Mouse (Mus musculus): ENCODE measurements around the gene Rhbdd1. TPM values are rescaled to one million over a fixed set of nuclear protein-coding genes. Genes with fewer than 3 reads are reported as not detected.

The Rhbdd1 gene
- total and polyA plus RNA-seq, 3 experiments = 10.7 to 11.3 (median 11.2) TPM

DNA sequence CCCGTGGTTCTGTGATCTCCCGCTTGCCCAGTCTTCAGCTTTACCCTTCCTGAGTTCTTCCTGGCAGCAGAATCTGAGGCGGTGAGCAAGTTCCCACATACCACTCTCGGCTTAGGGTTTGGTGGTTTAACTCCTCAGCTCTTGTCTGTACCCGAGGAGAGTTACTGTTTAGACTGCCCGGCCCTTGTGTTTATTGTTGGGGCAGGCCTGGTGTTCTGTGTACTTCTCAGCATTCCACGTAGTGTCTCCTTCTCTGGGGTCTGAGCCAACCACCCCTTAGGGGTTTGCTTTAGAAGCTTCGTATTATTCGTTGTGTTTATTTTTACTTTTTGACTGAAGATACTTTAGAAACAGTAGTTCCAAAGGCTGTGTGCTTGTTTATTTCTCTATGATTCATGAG, 68.8 kb downstream of the Rhbdd1 start:
- intact Hi-C loops (cut with DNase I) = no loop called here

DNA sequence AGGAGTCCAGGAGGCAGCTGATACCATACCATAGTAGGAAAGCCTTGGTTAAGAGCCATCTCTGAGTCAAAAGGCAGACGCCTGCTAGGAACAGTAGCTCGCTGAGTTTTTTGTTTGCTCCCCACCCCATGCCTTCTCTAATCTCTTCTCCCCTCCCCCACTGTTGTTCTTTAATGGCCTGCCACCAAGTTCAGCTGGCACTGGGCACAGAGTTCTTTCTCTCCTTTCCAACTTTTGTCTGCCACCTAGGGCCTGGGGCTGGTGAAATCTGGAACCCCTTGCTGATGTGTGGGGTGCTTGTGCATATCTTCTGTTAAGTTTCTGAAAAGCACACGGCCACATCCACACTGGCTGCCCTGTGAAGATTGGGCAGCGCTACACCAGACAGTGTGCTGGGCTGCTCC, 69.6 kb downstream of the Rhbdd1 start:
- H3K36me3 ChIP-seq (ENCODE audit: control insufficient read depth, insufficient read depth, low read length) = peaks cover 2% of the 10 kb centered on the region; the same call in 1 of the 2 replicates
- H3K9ac ChIP-seq (ENCODE audit: low read depth, low read length) = no peak overlapping the region
- H3K27me3 ChIP-seq (ENCODE audit: control insufficient read depth, insufficient read depth, low read length) = no peaks in the 10 kb centered on the region
- intact Hi-C loops (cut with DNase I) = no loop called here
- H3K4me3 ChIP-seq = no peak overlapping the region
- no peak for DNase-seq
- no peaks in the 10 kb centered on the region for H3K79me2 ChIP-seq (replicated peaks; ENCODE audit: control insufficient read depth, insufficient read depth, low read length)
- no peak overlapping the region for H3K27ac ChIP-seq
- TF ChIP-seq EP300 (IDR thresholded peaks at IDR 0.05; ENCODE audit: insufficient read depth, low read depth, low read length) (no peak), CTCF (IDR thresholded peaks at IDR 0.05) (no peak), POLR2A (IDR thresholded peaks at IDR 0.05; ENCODE audit: insufficient read depth, low read depth, low read length) (no peak)
- no peaks in the 10 kb centered on the region; the same call in 1 of the 2 replicates for H3K4me1 ChIP-seq (ENCODE audit: control insufficient read depth, insufficient read depth, low read length)
- WGBS = 51% methylated on average over 4 of the region's 4 CpGs

More for the DNA sequence above, 68.8 kb downstream of the Rhbdd1 start:
- no peak overlapping the region for H3K27ac ChIP-seq
- WGBS = 61% methylated on average over 9 of the region's 9 CpGs
- H3K4me3 ChIP-seq = no peak overlapping the region
- no peaks in the 10 kb centered on the region for H3K79me2 ChIP-seq (replicated peaks; ENCODE audit: control insufficient read depth, insufficient read depth, low read length)
- H3K4me1 ChIP-seq (ENCODE audit: control insufficient read depth, insufficient read depth, low read length) = no peaks in the 10 kb centered on the region; the same call in 1 of the 2 replicates
- no peak overlapping the region for H3K9ac ChIP-seq (ENCODE audit: low read depth, low read length)
- H3K36me3 ChIP-seq (ENCODE audit: control insufficient read depth, insufficient read depth, low read length) = peaks cover 2% of the 10 kb centered on the region; the same call in 1 of the 2 replicates
- TF ChIP-seq EP300 (IDR thresholded peaks at IDR 0.05; ENCODE audit: insufficient read depth, low read depth, low read length) (no peak), CTCF (IDR thresholded peaks at IDR 0.05) (no peak), POLR2A (IDR thresholded peaks at IDR 0.05; ENCODE audit: insufficient read depth, low read depth, low read length) (no peak)
- no peak for DNase-seq
- no peaks in the 10 kb centered on the region for H3K27me3 ChIP-seq (ENCODE audit: control insufficient read depth, insufficient read depth, low read length)

DNA sequence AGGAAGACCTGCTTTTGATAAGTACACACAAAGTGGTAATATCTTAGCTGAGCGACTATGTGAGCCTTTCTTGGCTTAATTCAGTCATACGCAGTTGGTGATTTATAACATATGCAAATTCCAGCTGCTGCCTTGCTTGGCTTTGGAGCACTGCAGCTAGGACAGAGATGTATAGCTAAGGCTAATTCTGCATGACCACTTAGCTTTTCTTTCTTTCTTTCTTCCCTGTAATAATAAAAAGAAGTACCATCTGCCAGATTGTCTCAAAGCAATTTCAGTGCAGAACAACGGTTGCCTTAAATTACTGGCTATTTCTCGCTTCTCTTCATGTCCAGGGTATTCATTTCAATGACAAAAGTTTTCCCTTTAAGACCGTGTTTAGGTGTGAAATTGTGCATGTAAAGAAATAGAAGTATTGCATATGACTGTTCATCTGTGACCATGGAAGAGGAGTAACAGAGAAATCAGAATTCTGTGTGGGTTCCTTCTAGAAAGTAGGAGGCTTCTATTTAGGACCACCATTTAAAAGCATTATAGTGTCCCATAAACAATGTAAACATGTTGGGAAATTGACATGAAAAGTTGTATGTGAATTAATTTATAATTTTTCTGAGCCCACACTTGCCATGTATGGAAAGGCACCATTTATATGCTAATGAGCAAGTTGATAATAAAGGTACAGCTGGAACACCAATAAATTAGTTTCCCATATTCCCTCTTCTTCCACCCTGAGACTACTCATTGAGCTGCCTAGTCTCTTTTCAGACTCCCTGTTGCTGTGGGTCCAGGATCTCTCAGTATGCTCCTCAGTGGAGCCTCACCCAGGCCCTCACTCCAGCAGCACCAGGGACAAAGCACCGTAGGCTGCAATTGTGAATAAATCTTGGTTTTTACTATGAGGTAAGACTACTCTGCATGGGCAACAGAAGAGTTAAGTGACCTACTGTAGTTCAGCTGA, 70.8 kb downstream of the Rhbdd1 start:
- H3K27ac ChIP-seq = no peak overlapping the region
- H3K4me3 ChIP-seq = no peak overlapping the region
- no peaks in the 10 kb centered on the region for H3K27me3 ChIP-seq (ENCODE audit: control insufficient read depth, insufficient read depth, low read length)
- H3K4me1 ChIP-seq (ENCODE audit: control insufficient read depth, insufficient read depth, low read length) = no peaks in the 10 kb centered on the region; the same call in 1 of the 2 replicates
- TF ChIP-seq CTCF (IDR thresholded peaks at IDR 0.05) = no peak
- intact Hi-C loops (cut with DNase I) = no loop called here
- 91% methylated on average over 6 of the region's 6 CpGs for WGBS
- H3K36me3 ChIP-seq (ENCODE audit: control insufficient read depth, insufficient read depth, low read length) = peaks cover 2% of the 10 kb centered on the region; the same call in 1 of the 2 replicates
- no peak overlapping the region for H3K9ac ChIP-seq (ENCODE audit: low read depth, low read length)
- H3K79me2 ChIP-seq (replicated peaks; ENCODE audit: control insufficient read depth, insufficient read depth, low read length) = no peaks in the 10 kb centered on the region
- DNase-seq = no peak

DNA sequence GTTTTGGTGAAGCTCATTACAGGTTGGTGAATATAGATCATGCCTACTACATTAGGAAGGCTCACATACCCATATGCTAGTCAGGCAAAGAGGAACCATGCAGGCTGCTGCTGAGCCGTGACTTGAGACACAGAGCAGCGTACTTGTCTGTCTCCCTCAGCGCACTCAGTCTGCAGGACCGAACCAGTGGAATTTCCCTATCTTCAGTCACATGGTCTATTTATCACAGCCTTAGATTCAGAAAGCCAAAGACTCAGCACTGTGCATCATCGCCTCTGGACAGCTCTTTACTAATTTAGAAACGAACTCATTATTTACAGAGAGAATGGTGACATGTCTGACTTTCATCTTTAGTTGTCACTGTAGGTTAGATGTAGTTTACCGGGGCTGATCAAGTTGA, 73.1 kb downstream of the Rhbdd1 start:
- Histone ChIP-seq H3K9ac (ENCODE audit: low read depth, low read length) (no peak overlapping the region), H3K36me3 (ENCODE audit: control insufficient read depth, insufficient read depth, low read length) (peaks cover 2% of the 10 kb centered on the region; the same call in 1 of the 2 replicates), H3K4me3 (no peak overlapping the region), H3K4me1 (ENCODE audit: control insufficient read depth, insufficient read depth, low read length) (no peaks in the 10 kb centered on the region; the same call in 1 of the 2 replicates), H3K27ac (no peak overlapping the region), H3K79me2 (replicated peaks; ENCODE audit: control insufficient read depth, insufficient read depth, low read length) (no peaks in the 10 kb centered on the region), H3K27me3 (ENCODE audit: control insufficient read depth, insufficient read depth, low read length) (no peaks in the 10 kb centered on the region)
- intact Hi-C loops (cut with DNase I) = no loop called here
- TF ChIP-seq CTCF (IDR thresholded peaks at IDR 0.05) (no peak), EP300 (IDR thresholded peaks at IDR 0.05; ENCODE audit: insufficient read depth, low read depth, low read length) (no peak), POLR2A (IDR thresholded peaks at IDR 0.05; ENCODE audit: insufficient read depth, low read depth, low read length) (no peak)
- no peak for DNase-seq
- 59% methylated on average over 7 of the region's 7 CpGs for WGBS

DNA sequence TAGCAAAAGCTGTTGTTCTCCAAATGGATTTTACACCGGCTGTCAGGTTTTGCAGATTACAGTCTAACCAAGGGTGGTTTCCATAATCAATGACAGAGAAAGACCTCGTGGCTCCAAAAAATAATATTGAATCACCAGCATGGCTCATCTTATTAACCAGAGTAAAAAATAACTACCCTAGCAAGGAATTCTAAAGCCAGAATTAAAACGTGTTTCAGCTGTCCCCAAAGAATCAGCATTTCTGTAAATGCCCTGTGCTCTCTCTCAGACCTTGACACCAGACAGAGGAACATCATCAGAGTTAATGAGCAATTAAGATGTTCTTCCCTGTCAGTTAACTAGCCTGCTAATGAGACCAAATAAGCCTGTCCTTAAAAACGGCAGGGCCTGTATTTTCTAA, 79.1 kb downstream of the Rhbdd1 start:
- Histone ChIP-seq H3K4me1 (ENCODE audit: control insufficient read depth, insufficient read depth, low read length) (no peaks in the 10 kb centered on the region), H3K4me3 (no peak overlapping the region), H3K9ac (ENCODE audit: low read depth, low read length) (no peak overlapping the region), H3K36me3 (ENCODE audit: control insufficient read depth, insufficient read depth, low read length) (no peaks in the 10 kb centered on the region), H3K27me3 (ENCODE audit: control insufficient read depth, insufficient read depth, low read length) (no peaks in the 10 kb centered on the region), H3K27ac (no peak overlapping the region), H3K79me2 (replicated peaks; ENCODE audit: control insufficient read depth, insufficient read depth, low read length) (no peaks in the 10 kb centered on the region)
- DNase-seq = no peak
- TF ChIP-seq POLR2A (IDR thresholded peaks at IDR 0.05; ENCODE audit: insufficient read depth, low read depth, low read length) (no peak), CTCF (IDR thresholded peaks at IDR 0.05) (no peak), EP300 (IDR thresholded peaks at IDR 0.05; ENCODE audit: insufficient read depth, low read depth, low read length) (no peak)
- intact Hi-C loops (cut with DNase I) = no loop called here
- WGBS = 76% methylated on average over 4 of the region's 4 CpGs

DNA sequence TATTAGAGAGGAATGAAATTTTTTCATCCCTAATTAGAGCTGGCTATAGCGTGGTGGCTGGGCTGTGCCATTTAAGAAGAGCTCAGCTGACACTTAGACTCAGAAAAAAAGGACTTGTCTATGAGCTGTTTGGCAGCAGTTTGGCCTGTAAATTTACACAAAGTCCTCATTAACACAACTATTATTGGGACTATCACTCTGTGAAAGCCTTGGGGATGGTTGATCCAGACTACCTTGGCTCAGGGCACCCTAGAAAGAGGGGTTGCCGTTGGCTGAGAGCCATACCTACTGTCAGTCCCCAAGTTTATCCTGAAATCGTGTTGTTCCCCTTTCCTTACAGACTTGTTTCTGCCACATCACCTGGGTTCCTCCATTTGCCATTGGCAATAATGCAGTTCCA, 91.5 kb downstream of the Rhbdd1 start:
- no peak overlapping the region for H3K4me3 ChIP-seq
- H3K27me3 ChIP-seq (ENCODE audit: control insufficient read depth, insufficient read depth, low read length) = no peaks in the 10 kb centered on the region
- intact Hi-C loops (cut with DNase I) = no loop called here
- DNase-seq = no peak
- no peaks in the 10 kb centered on the region for H3K36me3 ChIP-seq (ENCODE audit: control insufficient read depth, insufficient read depth, low read length)
- no peak for TF ChIP-seq CTCF (IDR thresholded peaks at IDR 0.05)
- no peak for TF ChIP-seq EP300 (IDR thresholded peaks at IDR 0.05; ENCODE audit: insufficient read depth, low read depth, low read length)
- no peak for TF ChIP-seq POLR2A (IDR thresholded peaks at IDR 0.05; ENCODE audit: insufficient read depth, low read depth, low read length)
- H3K27ac ChIP-seq = no peak overlapping the region
- no peak overlapping the region for H3K9ac ChIP-seq (ENCODE audit: low read depth, low read length)
- 82% methylated on average over 3 of the region's 3 CpGs for WGBS
- H3K4me1 ChIP-seq (ENCODE audit: control insufficient read depth, insufficient read depth, low read length) = peaks cover 6% of the 10 kb centered on the region; the same call in 1 of the 2 replicates
- no peaks in the 10 kb centered on the region for H3K79me2 ChIP-seq (replicated peaks; ENCODE audit: control insufficient read depth, insufficient read depth, low read length)

Measured in heart, adult 2 months (tissue).